In genomic region chr2:3657811-3658730, GRCm38 (mm10) we compare ENCODE assay signal across 8 mouse cellular contexts.
DNase-seq lines count a peak whose midpoint lies in the region; ATAC-seq lines count a peak whose summit lies in the region.

No protein-coding gene starts in this region.

- ATAC-seq in midbrain, embryonic 14.5 days (ENCODE audit: low FRiP score, low TSS enrichment) = no peak
- no peak for ATAC-seq in hindbrain, embryonic 16.5 days

- 68% methylated on average over 11 of the region's 11 CpGs for WGBS in midbrain, embryonic 10.5 days
- WGBS in midbrain, embryonic 14.5 days = 71% methylated on average over 11 of the region's 11 CpGs
- 29% methylated on average over 8 of the region's 11 CpGs for WGBS in macrophage (ENCODE audit: missing documents)
- WGBS in hindbrain, embryonic 16.5 days = 76% methylated on average over 11 of the region's 11 CpGs

- H3K27me3 ChIP-seq in midbrain, embryonic 10.5 days (ENCODE audit: low read depth, poor library complexity, severe bottlenecking) = no peaks in the 10 kb centered on the region
- no peaks in the 10 kb centered on the region for H3K27me3 ChIP-seq in midbrain, embryonic 14.5 days (ENCODE audit: control insufficient read depth, insufficient read depth, low read length)
- H3K27me3 ChIP-seq in hindbrain, embryonic 16.5 days (replicated peaks; ENCODE audit: control insufficient read depth, insufficient read depth, low read length) = no peaks in the 10 kb centered on the region

- H3K36me3 ChIP-seq in midbrain, embryonic 10.5 days = no peaks in the 10 kb centered on the region
- H3K36me3 ChIP-seq in midbrain, embryonic 14.5 days (ENCODE audit: control insufficient read depth, insufficient read depth, low read length) = no peaks in the 10 kb centered on the region
- no peaks in the 10 kb centered on the region for H3K36me3 ChIP-seq in macrophage (ENCODE audit: inconsistent target)
- H3K36me3 ChIP-seq in hindbrain, embryonic 16.5 days (ENCODE audit: control insufficient read depth, insufficient read depth, low read length) = no peaks in the 10 kb centered on the region

- H3K4me2 ChIP-seq in midbrain, embryonic 14.5 days (ENCODE audit: low read length) = no peak overlapping the region
- no peak overlapping the region for H3K4me2 ChIP-seq in hindbrain, embryonic 16.5 days (ENCODE audit: low read length)

- H3K79me2 ChIP-seq in macrophage (ENCODE audit: inconsistent target) = no peaks in the 10 kb centered on the region

- H3K4me1 ChIP-seq in midbrain, embryonic 10.5 days = peaks cover 18% of the 10 kb centered on the region
- H3K4me1 ChIP-seq in midbrain, embryonic 14.5 days (ENCODE audit: control insufficient read depth, insufficient read depth, low read length) = no peaks in the 10 kb centered on the region
- no peaks in the 10 kb centered on the region for H3K4me1 ChIP-seq in hindbrain, embryonic 16.5 days (ENCODE audit: control insufficient read depth, insufficient read depth, low read depth, low read length)

- no peak overlapping the region for H3K4me3 ChIP-seq in midbrain, embryonic 10.5 days
- no peak overlapping the region for H3K4me3 ChIP-seq in midbrain, embryonic 14.5 days (replicated peaks; ENCODE audit: low read depth, low read length)
- H3K4me3 ChIP-seq in macrophage (ENCODE audit: inconsistent target) = no peak overlapping the region
- H3K4me3 ChIP-seq in hindbrain, embryonic 16.5 days (ENCODE audit: low read length) = no peak overlapping the region

- 0 out of 2 replicates have a peak overlapping the region, but pooled peaks have one; percentile 38 for H3K27ac ChIP-seq in midbrain, embryonic 10.5 days (replicated peaks)
- no peak overlapping the region for H3K27ac ChIP-seq in midbrain, embryonic 14.5 days (replicated peaks; ENCODE audit: low read depth, low read length)
- peak overlapping the region; percentile 78 for H3K27ac ChIP-seq in macrophage
- no peak overlapping the region for H3K27ac ChIP-seq in hindbrain, embryonic 16.5 days (ENCODE audit: low read depth, low read length)

- no peak overlapping the region for H3K9ac ChIP-seq in midbrain, embryonic 14.5 days (replicated peaks; ENCODE audit: low read length)
- no peak overlapping the region for H3K9ac ChIP-seq in hindbrain, embryonic 16.5 days (ENCODE audit: low read depth, low read length)

- no peaks in the 10 kb centered on the region for H3K9me3 ChIP-seq in midbrain, embryonic 10.5 days (replicated peaks)
- H3K9me3 ChIP-seq in midbrain, embryonic 14.5 days (ENCODE audit: control insufficient read depth, low read length) = no peaks in the 10 kb centered on the region
- H3K9me3 ChIP-seq in hindbrain, embryonic 16.5 days (ENCODE audit: control insufficient read depth, low read length) = no peaks in the 10 kb centered on the region

- no peak for DNase-seq in midbrain, embryonic 10.5 days (ENCODE audit: low spot score)
- no peak for DNase-seq in midbrain, embryonic 14.5 days
- peak; percentile 8 for DNase-seq in adrenal gland, adult 8-10 months
- peak; percentile 13 for DNase-seq in heart, postnatal 4 days
- peak; percentile 77 to 81 for DNase-seq in thymus, postnatal 10 days (ENCODE audit: low spot score in 2 of 2)
- DNase-seq in neural tube, embryonic 10.5 days (ENCODE audit: extremely low spot score, low spot score) = no peak

Comparison
In these comparisons a context has a peak if more than half of its experiments do, and no peak if none do; other contexts are left out.
1. H3K27ac ChIP-seq: peak in midbrain, embryonic 10.5 days (single experiment) and macrophage (single experiment); none in midbrain, embryonic 14.5 days (single experiment) and hindbrain, embryonic 16.5 days (single experiment).
2. DNase-seq: peak in adrenal gland, adult 8-10 months (single experiment), heart, postnatal 4 days (single experiment) and thymus, postnatal 10 days (2 of 2); none in midbrain, embryonic 10.5 days (single experiment), midbrain, embryonic 14.5 days (single experiment) and neural tube, embryonic 10.5 days (single experiment).